Mouse (Mus musculus) ES-E14 (cell line): Measurements from ENCODE around the gene Sema3c. TPM values are rescaled to one million over a fixed set of nuclear protein-coding genes. Genes with fewer than 3 reads are reported as not detected.

Experiments used
- DNase-seq: peaks from one replicate; pipeline ENCODE4 v3.0.0-alpha.2; 2013; ENCODE audit warnings: low read depth, low spot score
- H3K27ac ChIP-seq: 2 replicates; pipeline ENCODE4 v1.5.1; 2012; ENCODE audit warnings: low read depth, mild to moderate bottlenecking, low read length, moderate library complexity, mixed read lengths; ENCODE audit not compliant: poor library complexity, insufficient read depth, severe bottlenecking
- H3K36me3 ChIP-seq: 2 replicates; pipeline ENCODE4 v1.6.1; 2012; ENCODE audit warnings: mild to moderate bottlenecking, low read length, moderate library complexity, mixed read lengths; ENCODE audit not compliant: control insufficient read depth, poor library complexity, insufficient read depth, severe bottlenecking
- H3K4me1 ChIP-seq, 2 experiments: fragments of 150-350 bp in 1 of 2; sonication (generic) in 1 of 2; 2 replicates each; pipeline ENCODE4 v1.6.1; 2012; ENCODE audit warnings: low read length in 2 of 2, mild to moderate bottlenecking in 1 of 2, mixed read lengths in 1 of 2; ENCODE audit not compliant: control insufficient read depth in 2 of 2, insufficient read depth in 2 of 2, poor library complexity in 1 of 2
- H3K4me3 ChIP-seq, 2 experiments: fragments of 150-350 bp in 1 of 2; sonication (generic) in 1 of 2; 2 replicates each; pipeline ENCODE4 v1.5.1; 2012; ENCODE audit warnings: low read length in 2 of 2, low read depth in 1 of 2, mild to moderate bottlenecking in 1 of 2, mixed read lengths in 1 of 2; ENCODE audit not compliant: insufficient read depth in 1 of 2, poor library complexity in 1 of 2, severe bottlenecking in 1 of 2
- H3K9ac ChIP-seq: 2 replicates; pipeline ENCODE4 v1.6.1; 2012; ENCODE audit warnings: low read depth, mild to moderate bottlenecking, low read length, mixed read lengths; ENCODE audit not compliant: poor library complexity, insufficient read depth, severe bottlenecking
- H3K9me3 ChIP-seq: fragments of 150-350 bp; sonication (generic); 2 replicates; pipeline ENCODE4 v1.6.1; 2012; ENCODE audit warnings: low read depth, mild to moderate bottlenecking, low read length; ENCODE audit not compliant: control insufficient read depth, insufficient read depth
- CHD2 ChIP-seq: IDR thresholded peaks from 2 replicates; pipeline ENCODE4 v1.6.1; 2014; ENCODE audit warnings: mild to moderate bottlenecking, low read depth, low read length, inconsistent platforms
- HCFC1 ChIP-seq: IDR thresholded peaks from 2 replicates; pipeline ENCODE4 v1.6.1; 2012; ENCODE audit warnings: low read length, inconsistent platforms, borderline replicate concordance; ENCODE audit not compliant: insufficient read depth
- MAFK ChIP-seq: IDR thresholded peaks from 2 replicates; pipeline ENCODE4 v1.6.1; 2014; ENCODE audit warnings: mild to moderate bottlenecking, low read depth, low read length, inconsistent platforms; ENCODE audit not compliant: insufficient read depth
- ZC3H11A ChIP-seq: IDR thresholded peaks from 2 replicates; pipeline ENCODE4 v1.6.1; 2012; ENCODE audit warnings: low read depth, mild to moderate bottlenecking, inconsistent platforms, low read length, borderline replicate concordance
- ZNF384 ChIP-seq: IDR thresholded peaks from 2 replicates; pipeline ENCODE4 v1.6.1; 2012; ENCODE audit warnings: low read depth, low read length, inconsistent platforms
- in situ Hi-C, 2 experiments: fragments of 600-800 bp; cut with MboI; formaldehyde crosslinking; loops; one replicate each; pipeline ENCODE4 v1.15.1; 2025; ENCODE audit warnings: low sequenced_read_pairs in 2 of 2, inconsistent platforms in 1 of 2; ENCODE audit not compliant: unreplicated experiment in 2 of 2
- total RNA-seq: library from RNA; depleted of rRNA; stranded (reverse); fragments of 300-350 nt; gene quantifications from 2 replicates; pipeline ENCODE4 v1.2.3, GENCODE M21; 2012; rRNA removed

Gene Sema3c
- total RNA-seq, 1 experiment, result 7.0 TPM

DNA sequence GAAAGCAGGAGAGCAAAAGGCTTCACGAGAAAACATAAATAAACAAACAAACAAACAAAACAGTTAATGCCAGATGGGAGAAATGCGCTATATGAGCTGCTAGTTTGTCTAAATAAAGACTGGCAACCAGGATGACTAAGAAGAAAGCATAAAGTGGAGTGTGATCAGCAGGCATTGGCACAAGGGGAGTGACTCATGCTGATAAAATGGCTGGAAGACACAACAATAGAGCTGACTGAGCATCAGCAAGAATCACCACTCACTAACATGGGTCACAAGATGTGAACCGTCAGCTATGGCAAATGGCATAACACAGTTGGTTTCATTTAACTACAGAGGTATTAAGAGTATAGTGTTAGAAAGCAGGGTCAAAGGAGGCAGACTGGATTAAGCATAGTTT lies 174.2 kb downstream of the Sema3c start:
- TF ChIP-seq HCFC1 (no peak), ZNF384 (no peak), ZC3H11A (no peak), CHD2 (no peak), MAFK (no peak)
- DNase-seq, result no peak
- in situ Hi-C loops, result no loop called here
- Histone ChIP-seq H3K9ac (no peak overlapping the region), H3K4me1 (peaks cover 0 to 2% of the 10 kb centered on the region in 2 experiments; a peak in 1 of 4 replicates), H3K4me3 (no peak overlapping the region), H3K27ac (no peak overlapping the region), H3K9me3 (no peaks in the 10 kb centered on the region), H3K36me3 (no peaks in the 10 kb centered on the region)

DNA sequence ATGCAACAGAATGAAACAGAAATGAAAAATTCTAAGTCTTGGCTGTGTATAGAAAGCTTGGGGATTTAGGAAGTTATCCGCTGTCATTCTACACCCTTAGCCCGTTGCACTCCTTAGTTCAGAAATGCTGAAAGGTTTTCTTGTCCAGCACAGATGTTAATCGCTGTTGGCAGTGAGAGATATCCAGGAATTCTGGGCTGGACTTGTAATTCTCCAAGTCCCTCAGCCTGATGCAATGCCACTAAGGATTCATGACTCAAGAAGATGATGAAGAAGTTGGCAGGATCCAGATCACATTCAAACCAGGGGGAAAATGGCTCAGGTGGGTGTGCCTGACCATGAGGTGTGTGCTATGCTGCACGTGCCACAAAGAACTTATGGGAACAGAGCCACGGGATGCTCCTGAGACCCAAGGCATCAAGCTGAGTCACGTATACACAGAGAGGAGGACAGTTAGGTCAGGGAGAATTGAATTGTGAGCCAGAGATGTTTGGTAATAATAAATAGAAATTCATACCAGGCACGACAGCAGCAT lies 179.5 kb downstream of the Sema3c start:
- no peak for TF ChIP-seq MAFK
- TF ChIP-seq HCFC1, result no peak
- TF ChIP-seq ZNF384, result no peak
- no peak for TF ChIP-seq ZC3H11A
- no peak for TF ChIP-seq CHD2
- in situ Hi-C loops, result loop anchor here (25.0 kb wide), 1 partner anchor 816 kb away; no protein-coding TSS in a partner anchor
- H3K27ac ChIP-seq, result no peak overlapping the region
- H3K9me3 ChIP-seq, result no peaks in the 10 kb centered on the region
- H3K4me1 ChIP-seq, result no peaks in the 10 kb centered on the region
- no peaks in the 10 kb centered on the region for H3K36me3 ChIP-seq
- H3K9ac ChIP-seq, result no peak overlapping the region
- DNase-seq, result no peak
- H3K4me3 ChIP-seq, result no peak overlapping the region

DNA sequence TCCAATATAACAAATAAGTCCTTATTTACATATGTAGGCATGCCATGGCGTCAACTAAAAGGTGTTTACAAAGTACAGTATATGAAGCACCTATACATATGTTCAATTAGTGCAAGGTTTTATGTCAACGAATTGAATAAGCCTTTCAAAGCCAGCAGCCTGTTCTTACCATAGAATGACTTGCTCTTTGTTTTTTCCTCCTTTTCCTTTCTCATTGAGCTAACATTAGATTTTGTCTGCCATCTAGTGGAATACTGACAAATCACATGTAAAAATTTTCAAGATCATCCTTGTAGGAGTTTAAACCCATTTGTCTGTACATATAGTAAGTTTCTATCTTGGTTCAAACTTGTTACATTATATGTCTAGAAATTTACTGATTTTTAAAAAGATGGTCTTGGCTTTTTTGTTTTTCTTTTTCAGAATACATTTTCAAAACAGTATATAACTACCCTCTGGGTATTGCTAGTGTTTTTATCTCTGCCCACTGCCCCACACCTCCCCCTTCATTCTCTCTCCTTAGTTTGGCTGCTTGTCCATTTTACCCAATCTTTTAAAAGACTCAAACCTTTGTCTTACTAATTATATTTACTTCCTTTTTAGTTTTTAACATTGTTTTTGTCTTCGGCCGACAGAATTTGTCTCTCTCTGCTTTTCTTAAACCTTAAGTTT lies 192.1 kb downstream of the Sema3c start:
- no peak overlapping the region for H3K4me3 ChIP-seq
- no peak overlapping the region for H3K9ac ChIP-seq
- H3K4me1 ChIP-seq, result no peaks in the 10 kb centered on the region
- in situ Hi-C loops, result loop anchor here (25.0 kb wide), 1 partner anchor 829 kb away; no protein-coding TSS in a partner anchor
- H3K27ac ChIP-seq, result no peak overlapping the region
- no peaks in the 10 kb centered on the region for H3K36me3 ChIP-seq
- TF ChIP-seq HCFC1 (no peak), ZC3H11A (0 out of 2 replicates have a peak, but pooled peaks have one; percentile 53)
- peak; percentile 35 for DNase-seq
- H3K9me3 ChIP-seq, result no peaks in the 10 kb centered on the region

GRCm38 (mm10) chr5:17770328-17770727 lies 196.2 kb downstream of the Sema3c start:
- Histone ChIP-seq H3K9me3 (no peaks in the 10 kb centered on the region), H3K36me3 (no peaks in the 10 kb centered on the region), H3K4me1 (no peaks in the 10 kb centered on the region), H3K4me3 (no peak overlapping the region), H3K27ac (no peak overlapping the region), H3K9ac (no peak overlapping the region)
- TF ChIP-seq CHD2 (no peak), ZNF384 (no peak), ZC3H11A (no peak), HCFC1 (no peak)
- in situ Hi-C loops, result loop anchor here (25.0 kb wide), 1 partner anchor 833 kb away; no protein-coding TSS in a partner anchor
- no peak for DNase-seq

DNA sequence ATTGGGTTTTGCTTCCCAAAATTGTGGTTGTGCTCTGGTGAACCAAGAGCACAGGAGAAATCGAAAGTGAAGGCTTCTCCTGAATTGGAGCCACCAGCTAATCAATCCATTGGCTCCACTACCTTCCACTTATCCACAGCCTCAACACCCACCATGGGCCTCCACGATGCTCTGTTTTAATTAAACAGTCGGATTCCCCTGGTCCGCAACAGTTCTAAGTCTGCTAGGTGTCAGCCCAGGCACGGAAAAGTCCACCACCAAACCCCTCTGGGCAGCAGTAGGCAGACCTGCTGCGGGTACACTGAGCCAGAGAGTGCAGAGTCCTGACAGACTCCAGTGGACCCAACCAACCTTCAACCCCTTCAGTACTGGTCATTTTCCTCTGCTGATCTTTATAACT lies 202.5 kb downstream of the Sema3c start:
- in situ Hi-C loops, result no loop called here
- DNase-seq, result peak; percentile 91
- TF ChIP-seq MAFK (no peak), ZC3H11A (no peak), CHD2 (no peak), ZNF384 (no peak), HCFC1 (no peak)

More for the DNA sequence above, 202.5 kb downstream of the Sema3c start:
- H3K4me1 ChIP-seq, result no peaks in the 10 kb centered on the region
- no peaks in the 10 kb centered on the region for H3K9me3 ChIP-seq
- no peak overlapping the region for H3K27ac ChIP-seq
- no peak overlapping the region for H3K4me3 ChIP-seq
- no peaks in the 10 kb centered on the region for H3K36me3 ChIP-seq
- H3K9ac ChIP-seq, result no peak overlapping the region

Other genes with a start within 250 kb of the Sema3c start
- gene Speer4f2, start 201.1 kb upstream of the Sema3c start, total RNA-seq, result not detected in 2 replicates
- not detected in 2 replicates for gene Speer4f1, start 98.2 kb upstream of the Sema3c start, total RNA-seq